Mouse (Mus musculus) embryo, embryonic 11.5 days (tissue): ENCODE data around the gene Zfp385a.
"Not testable (repeated sequence)": the region's sequence is repeated elsewhere in the genome, so short reads cannot be mapped to it uniquely, and the experiment has no call there.

Source experiments
- DNase-seq: peaks from one replicate; pipeline ENCODE4 v3.0.0-alpha.2; 2012; ENCODE audit warnings: low read depth, low spot score

Zfp385a gene

DNA sequence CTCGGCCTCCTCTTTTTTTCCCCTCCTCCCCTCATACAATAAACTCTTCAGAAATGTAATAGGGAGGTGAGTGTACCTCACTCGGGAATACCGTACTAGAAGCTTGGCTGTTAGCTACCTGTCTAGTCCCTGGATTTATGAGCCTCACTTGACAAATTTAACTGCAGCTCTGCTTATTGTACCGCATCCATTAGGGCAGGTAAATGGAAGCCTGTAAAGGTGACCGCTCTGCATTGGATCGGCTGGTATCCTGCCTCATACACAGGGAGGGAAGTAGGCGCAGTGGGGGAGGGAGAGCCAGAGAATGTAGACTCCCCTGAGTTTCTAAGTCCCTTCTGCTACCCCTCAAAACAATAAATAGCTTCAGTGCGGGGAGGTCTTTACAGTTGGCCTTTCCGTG, 49.0 kb downstream of the Zfp385a start:
- no peak for DNase-seq

DNA sequence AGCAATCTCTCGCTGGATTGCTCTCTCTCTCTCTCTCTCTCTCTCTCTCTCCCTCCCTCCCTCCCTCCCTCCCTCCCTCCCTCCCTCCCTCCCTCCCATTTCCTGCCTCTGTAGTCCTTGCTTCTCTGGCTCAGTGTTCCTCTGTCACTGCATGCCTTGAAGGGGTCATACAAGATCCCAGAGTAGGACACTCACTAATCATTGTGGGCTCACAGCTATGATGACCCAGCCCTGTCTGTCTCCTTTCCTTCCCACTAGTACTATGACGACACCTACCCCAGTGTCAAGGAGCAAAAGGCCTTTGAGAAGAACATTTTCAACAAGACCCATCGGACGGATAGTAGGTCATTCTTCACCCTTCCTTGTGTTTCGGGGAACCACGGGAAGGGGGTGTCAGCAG, 49.5 kb downstream of the Zfp385a start:
- DNase-seq, result no peak

DNA sequence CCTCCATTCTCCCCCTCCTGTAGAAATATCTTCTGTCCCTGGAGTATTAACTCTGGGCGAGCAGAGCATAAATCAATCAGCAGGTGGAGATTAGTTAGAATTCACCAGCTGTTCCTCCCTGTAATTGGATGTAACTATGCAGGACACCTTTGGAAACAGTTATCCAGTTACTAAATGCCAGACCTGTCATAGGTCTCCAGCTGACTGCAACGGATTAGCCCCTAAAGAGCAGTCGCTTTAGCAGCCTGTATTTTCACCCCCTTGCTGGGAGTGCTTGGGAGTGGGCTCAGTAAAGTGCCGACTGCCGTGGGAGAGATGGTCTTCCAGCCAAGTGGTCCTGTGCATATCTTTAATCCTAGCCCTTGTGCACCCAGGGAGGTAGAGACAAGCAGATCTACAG, 50.3 kb downstream of the Zfp385a start:
- no peak for DNase-seq

DNA sequence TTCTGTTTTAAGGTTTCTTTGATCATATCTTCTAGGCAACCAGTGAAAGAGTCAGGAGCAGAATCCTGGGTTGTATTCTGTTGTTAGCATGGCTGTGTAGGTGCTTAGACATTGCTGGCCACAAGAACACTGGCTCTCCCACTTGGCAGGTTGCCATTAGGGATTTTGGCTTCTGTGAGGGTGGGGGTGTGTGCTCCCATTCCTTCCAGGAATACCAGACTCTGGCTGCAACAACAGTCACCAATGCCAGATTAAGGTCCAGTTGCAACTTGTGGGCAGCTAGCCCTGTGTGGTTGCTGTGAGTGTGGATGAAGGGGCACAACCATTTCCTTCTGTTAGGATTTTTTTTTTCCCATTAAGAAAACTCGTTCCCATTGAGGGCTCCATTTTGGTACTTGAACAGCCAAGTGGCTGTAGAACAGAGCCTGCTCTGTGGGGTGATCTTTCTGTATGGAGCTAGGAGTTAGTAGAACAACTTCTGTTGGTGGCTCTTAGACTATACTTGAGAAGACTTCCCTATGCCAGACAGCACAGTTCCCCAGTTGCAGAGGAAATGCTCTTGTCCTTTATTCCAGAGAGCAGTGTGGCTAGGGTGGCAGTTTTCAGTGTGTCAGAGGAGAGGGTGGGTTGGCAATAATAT, 54.0 kb downstream of the Zfp385a start:
- no peak for DNase-seq

DNA sequence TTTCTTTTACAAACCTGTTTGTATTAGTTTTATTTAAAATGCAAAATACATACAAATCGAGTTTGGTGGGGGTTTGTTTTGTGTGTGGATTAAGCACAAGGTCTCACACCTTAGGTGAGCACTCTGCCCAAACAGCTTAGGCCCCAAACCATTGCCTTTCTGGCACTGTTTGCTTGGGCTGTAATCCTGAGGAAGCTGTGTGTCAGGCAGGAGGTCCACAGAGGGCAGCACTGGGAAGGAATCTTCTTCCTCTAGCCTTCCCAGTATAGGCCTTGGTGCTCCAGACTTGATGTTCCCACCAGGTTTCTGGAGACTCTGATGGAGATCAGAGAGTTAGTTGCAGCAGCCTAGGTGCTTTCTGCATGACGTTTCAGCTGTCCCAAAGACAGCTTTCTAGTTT, 55.2 kb downstream of the Zfp385a start:
- DNase-seq, result no peak

DNA sequence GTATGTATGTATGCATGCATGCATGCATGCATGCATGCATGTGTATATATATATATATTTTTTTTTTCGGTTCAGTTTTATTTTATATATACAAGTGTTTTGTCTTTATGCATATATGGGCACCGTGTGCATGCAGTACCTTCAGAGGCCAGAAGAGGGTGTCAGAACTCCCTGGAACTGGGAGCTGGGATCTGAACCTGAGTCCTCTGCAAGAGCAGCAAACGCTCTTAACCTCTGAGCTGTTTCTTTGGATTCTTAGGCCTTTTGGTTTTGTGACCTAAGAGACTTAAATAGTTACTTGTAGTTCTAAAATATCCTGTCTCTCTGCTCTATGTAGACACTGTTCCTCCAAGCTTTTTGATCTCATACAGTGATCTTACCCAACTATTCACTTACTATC, 55.8 kb downstream of the Zfp385a start:
- no peak for DNase-seq

DNA sequence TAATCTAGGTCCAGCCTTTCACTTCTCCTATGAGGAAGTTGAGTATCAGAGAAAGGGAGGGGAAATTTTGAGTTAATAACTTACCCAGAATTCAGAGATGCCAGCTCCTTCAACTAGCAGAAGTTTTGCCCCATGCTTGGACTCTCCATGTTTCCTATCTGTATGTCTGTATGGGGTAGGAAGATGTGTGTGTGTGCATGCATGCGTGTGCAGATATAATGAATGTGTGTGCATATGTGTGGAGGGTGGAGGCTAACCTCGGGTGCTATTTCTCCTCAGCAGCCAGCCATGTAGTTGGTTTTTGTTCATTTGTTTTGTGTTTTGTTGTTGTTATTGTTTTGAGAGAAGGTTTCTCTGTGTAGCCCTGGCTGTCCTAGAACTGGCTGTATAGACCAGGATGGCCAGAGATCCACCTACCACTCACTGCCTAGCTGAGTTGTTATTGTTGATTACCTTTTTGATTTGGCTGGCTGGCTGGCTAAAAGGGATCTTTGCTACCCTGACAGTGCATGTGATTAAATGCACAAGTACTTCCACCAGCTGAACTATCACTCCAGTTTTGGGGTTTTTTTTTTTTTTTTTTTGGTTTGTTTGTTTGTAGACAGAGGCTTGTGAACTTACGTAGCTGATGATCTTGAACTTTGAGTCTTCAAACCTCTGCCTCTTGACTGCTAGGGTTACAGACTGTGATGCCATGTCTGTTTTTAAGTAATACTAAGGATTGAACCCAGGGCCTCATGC, 58.3 kb downstream of the Zfp385a start:
- DNase-seq, result no peak

DNA sequence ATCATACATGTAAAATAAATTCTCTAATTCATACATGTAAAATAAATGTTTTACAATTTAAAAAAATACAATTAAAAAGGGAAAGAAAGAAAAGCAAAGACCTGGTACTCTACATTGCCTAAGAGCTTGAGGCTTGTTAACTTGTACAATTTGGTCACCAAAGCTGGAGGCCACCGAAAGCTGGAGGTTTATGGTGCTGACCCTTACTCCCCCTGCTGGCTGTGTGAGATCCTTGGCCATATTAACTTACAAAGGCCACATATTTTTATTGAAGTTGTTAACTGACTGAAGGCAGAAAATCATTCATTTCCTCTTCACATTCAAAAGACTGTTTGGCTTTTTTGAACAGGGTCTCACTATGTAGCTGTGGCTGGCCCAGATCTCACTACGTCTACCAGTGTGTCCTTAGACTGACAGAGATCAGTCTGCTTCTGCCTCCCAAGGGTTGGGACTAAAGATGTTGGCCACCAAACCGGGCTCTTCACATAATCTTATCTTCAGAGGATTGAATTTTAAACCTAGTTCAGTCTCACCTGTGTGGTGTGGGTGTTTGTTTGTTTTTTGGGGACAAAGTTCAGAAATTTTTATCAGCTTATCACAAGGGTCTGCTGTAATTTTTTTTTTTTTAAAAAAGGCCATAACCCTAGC, 59.0 kb downstream of the Zfp385a start:
- DNase-seq, result no peak

DNA sequence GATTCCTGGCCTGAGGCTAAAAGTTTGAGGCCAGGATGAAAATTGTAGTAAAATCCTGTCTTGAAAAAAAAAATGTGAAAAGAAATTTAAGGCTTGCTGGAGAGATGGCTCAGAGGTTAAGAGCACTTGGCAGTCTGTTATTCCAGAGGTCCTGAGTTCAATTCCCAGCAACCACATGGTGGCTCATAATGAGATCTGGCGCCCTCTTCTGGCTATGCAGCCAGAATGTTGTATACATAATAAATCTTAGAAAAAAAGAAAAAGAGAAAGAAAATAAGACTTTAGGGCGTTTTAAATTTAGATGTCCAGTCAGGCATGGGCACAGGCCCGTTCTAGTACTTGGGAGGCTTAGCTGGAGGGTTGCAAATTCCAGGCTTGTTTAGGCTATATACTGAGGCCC, 60.1 kb downstream of the Zfp385a start:
- no peak for DNase-seq

DNA sequence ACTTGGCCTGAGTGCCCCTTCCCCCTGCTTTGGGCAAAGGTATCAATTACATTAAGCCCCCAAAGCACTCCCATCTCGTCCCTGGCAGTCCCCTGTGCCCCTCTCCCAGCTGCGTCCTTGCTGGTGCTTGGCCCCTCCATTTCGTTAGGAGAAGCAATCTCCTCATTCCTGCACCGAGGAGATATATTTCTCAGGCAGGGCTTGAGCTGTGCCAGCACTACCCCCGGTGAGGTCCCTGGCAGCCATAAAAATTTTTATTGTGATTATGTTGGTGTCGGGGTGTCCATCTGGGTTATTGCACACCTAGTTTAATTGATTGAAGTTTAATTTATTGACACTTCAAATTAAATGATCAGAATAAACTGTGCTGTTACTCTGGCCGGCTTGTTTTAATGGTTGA, 61.9 kb downstream of the Zfp385a start:
- no peak for DNase-seq

DNA sequence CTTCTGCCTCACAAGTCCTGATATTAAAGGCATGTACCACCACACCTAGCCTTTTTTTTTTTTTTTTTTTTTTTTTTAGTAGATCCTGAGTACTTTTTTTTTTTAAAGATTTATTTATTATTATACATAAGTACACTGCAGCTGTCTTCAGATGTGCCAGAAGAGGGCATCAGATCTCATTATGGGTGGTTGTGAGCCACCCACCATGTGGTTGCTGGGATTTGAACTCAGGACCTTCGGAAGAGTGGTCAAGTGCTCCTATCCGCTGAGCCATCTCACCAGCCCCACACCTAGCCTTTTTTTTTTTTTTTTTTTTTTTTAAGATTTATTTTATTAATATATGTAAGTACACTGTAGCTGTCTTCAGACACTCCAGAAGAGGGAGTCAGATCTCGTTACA, 64.0 kb downstream of the Zfp385a start:
- DNase-seq, result not testable (repeated sequence)

DNA sequence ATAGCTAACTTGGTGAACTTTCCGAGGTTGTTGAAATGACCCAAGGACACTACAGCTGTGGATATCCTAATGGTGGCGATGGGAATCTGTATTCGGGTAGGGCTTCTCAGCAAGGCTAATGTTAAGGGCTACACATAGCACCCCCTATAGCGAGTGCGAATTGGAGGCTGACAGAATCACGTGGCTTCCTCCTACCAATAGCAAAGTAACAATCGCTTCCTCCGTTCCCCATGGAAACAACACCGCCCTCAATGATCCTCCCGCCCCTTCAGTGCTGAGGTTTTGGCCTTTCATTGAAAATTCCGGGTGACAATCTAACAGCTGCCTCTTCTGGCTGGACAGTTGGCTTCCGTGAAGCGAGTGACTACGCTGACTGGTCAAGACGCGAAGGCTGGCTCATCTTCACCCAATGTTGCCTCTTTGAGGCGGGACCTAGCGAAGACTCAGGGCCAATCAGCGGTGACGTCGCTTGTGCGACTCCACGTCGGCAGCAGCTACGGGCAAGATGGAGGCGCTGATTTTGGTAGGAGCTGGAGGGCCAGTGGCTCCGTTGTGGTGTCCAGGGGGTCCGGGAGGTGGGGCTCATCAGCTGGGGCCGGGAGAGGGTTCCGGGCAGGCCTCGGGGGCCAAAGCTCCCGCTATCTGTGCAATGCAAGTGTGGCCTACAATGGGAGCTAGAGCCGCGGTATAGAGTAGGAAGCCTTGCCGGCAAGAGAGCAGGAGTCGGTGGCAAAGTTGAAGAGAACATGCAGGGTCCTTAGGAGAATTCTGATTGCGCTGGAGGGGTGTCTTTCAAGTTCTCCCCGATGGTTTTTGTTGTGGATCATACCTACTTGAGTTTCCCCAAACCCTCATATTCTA, 67.2 kb downstream of the Zfp385a start, which contains the start of gene Copz1:
Gene Copz1 (plus strand): TSS at position 296 of the 861 bp plus-strand sequence.
- DNase-seq, result peak; percentile 96

DNA sequence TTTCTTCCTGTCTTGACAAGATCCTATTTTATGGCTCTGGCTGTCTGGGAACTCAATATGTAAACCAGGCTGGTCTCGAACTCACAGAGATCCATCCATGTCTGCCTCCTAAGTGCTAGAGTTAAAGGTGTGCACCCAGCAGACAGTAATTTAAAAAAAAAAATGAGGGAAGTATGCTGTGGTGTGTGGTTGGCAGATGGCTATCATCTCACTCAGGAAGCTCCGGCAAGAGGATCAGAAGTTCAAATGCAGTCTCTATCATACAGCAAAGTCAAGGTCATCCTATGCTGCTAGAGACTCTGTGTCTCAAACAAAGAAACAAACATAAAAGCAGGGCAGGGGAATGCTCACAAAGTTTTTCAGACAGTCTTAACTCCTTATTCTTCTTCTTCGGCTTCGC, 71.0 kb downstream of the Zfp385a start:
- no peak for DNase-seq

DNA sequence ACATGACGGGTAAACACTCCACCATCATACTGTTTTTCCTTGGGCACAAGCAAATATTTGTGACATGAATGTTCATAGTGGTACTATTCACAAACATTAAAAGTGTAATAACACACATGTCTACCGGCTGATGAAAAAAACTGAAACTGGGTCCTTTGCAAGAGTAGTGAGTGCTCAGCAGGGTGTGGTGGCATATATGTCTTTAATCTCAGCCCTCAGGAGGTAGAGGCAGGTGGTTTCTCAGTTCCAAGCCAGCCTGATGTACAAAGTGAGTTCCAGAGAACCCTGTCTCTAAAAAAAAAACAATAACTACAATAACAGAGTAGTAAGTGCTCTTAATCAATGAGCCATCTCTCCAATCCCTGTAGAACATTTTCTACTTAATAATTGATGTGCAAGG, 75.1 kb downstream of the Zfp385a start:
- no peak for DNase-seq
